Mouse (Mus musculus): ENCODE results near the gene Olfr328.

DNA sequence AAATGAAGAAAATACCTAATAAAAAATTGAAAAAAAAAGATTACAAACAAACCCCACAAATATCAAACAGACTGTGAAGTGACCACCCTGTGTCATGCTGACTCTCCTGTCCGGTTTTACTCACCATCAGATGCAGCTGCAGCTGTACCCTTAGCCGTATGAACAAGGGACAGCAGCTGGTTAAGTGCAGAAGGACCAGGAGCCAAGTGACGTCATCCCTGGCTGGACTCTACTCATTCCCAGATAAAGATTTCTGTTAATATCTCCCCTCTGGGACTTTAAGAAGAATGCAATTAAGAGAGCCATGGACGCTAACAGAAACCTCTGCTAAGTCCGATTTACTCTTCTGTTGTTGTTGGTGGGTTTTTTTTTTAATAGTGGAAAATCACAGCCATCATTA is 15.0 kb upstream of the Olfr328 start, which contains the start of gene Olfr224:
- TF ChIP-seq CTCF (IDR thresholded peaks at IDR 0.05; ENCODE audit: borderline replicate concordance, control insufficient read depth, extremely low read depth, insufficient read depth, low read length, poor library complexity) (no peak), POLR2A (IDR thresholded peaks at IDR 0.05; ENCODE audit: control insufficient read depth, extremely low read depth, insufficient read depth, low read length, poor library complexity) (no peak)
